Mouse (Mus musculus): ENCODE data around the gene Ptprs. TPM values are rescaled to one million over a fixed set of nuclear protein-coding genes. Genes with fewer than 3 reads are reported as not detected.
A peak's percentile ranks its signal among the peaks of the same experiment; 100 is the strongest.

Gene Ptprs
- polyA plus RNA-seq, 1 experiment, result 688 TPM

GRCm38 (mm10) chr17:56471136-56471535 is 5.1 kb downstream of the Ptprs start:
- TF ChIP-seq POLR2A (IDR thresholded peaks at IDR 0.05; ENCODE audit: extremely low read depth, insufficient read depth, low read length), result no peak
- TF ChIP-seq CTCF (IDR thresholded peaks at IDR 0.05; ENCODE audit: extremely low read depth, insufficient read depth, low read length), result no peak
- H3K4me1 ChIP-seq (ENCODE audit: control insufficient read depth, insufficient read depth, low read length), result peaks cover 14% of the 10 kb centered on the region
- no peak overlapping the region for H3K27ac ChIP-seq (ENCODE audit: insufficient read depth, low read length)
- no peak overlapping the region for H3K4me3 ChIP-seq (ENCODE audit: insufficient read depth, low read length)

- TF ChIP-seq CTCF (IDR thresholded peaks at IDR 0.05; ENCODE audit: extremely low read depth, insufficient read depth, low read length) (no peak), POLR2A (IDR thresholded peaks at IDR 0.05; ENCODE audit: extremely low read depth, insufficient read depth, low read length) (no peak)
- Histone ChIP-seq H3K4me3 (ENCODE audit: insufficient read depth, low read length) (no peak overlapping the region), H3K4me1 (ENCODE audit: control insufficient read depth, insufficient read depth, low read length) (peaks cover 14% of the 10 kb centered on the region), H3K27ac (ENCODE audit: insufficient read depth, low read length) (no peak overlapping the region)
These were observed 5.7 kb downstream of the Ptprs start for GRCm38 (mm10) chr17:56470571-56470970.

DNA sequence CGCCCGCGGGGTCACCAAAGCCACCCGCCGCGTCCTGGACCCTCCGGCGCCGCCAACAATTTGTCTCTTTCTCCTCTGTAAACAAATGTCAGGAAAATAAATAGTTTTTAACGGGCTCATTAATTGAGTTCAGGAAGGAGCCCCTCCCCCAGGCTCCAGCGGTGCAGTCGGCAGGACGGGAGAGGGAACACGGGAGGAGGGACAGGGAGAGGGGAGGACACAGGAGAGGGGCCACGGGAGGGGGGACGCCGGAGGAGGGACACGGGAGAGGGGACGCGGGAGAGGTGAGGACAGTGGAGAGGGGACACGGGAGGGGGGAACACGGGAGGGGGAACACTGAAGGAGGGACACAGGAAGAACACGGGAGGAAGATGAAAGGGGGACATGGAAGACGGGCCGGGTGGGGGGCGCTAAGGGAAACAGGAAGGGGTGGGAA is 6.3 kb downstream of the Ptprs start:
- Histone ChIP-seq H3K4me1 (ENCODE audit: control insufficient read depth, insufficient read depth, low read length) (peaks cover 14% of the 10 kb centered on the region), H3K27ac (ENCODE audit: insufficient read depth, low read length) (no peak overlapping the region), H3K4me3 (ENCODE audit: insufficient read depth, low read length) (no peak overlapping the region)
- no peak for TF ChIP-seq CTCF (IDR thresholded peaks at IDR 0.05; ENCODE audit: extremely low read depth, insufficient read depth, low read length)
- TF ChIP-seq POLR2A (IDR thresholded peaks at IDR 0.05; ENCODE audit: extremely low read depth, insufficient read depth, low read length), result no peak

DNA sequence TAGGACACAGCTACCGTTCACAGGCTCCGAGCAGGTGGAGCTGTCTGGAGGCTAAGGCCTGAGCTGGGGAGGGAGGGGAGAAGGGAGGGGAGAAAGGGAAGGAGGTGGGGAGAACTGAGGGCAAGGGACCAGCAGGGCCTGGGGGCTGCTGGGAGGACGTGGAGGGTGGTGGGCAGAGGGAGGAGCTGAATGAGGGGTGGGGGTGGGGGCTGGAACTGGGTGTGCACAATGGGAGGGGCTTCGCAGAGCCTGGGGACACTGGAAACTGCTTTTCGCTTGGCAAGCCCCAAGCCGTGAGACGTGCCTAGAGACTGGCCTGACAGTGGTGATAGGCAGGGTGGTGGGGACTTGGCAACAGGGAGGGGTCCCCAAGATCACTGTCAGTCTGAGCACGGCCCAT is 7.0 kb downstream of the Ptprs start:
- no peak for TF ChIP-seq CTCF (IDR thresholded peaks at IDR 0.05; ENCODE audit: extremely low read depth, insufficient read depth, low read length)
- no peak for TF ChIP-seq POLR2A (IDR thresholded peaks at IDR 0.05; ENCODE audit: extremely low read depth, insufficient read depth, low read length)
- Histone ChIP-seq H3K4me3 (ENCODE audit: insufficient read depth, low read length) (no peak overlapping the region), H3K27ac (ENCODE audit: insufficient read depth, low read length) (no peak overlapping the region), H3K4me1 (ENCODE audit: control insufficient read depth, insufficient read depth, low read length) (peaks cover 14% of the 10 kb centered on the region)

DNA sequence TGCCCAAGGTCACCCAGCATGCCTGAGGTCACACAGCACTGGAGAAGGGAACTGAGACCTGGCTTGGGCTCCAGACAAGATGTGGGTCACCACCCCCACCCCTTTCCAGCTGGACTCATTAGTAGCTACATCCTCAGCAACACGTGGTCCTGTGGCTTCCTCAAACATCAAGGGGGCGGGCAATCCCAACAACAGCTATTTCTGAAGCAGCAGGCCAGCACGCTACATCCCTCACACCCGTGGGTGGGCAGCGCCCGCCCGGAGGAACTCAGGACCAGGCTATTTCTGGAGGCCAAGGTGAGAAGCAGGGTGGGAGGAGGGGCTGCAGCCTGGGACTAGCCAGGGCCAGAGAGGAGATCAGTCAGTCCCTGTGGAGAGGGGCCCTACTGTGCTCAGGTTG is 7.4 kb downstream of the Ptprs start:
- Histone ChIP-seq H3K4me1 (ENCODE audit: control insufficient read depth, insufficient read depth, low read length) (peaks cover 14% of the 10 kb centered on the region), H3K27ac (ENCODE audit: insufficient read depth, low read length) (no peak overlapping the region), H3K4me3 (ENCODE audit: insufficient read depth, low read length) (no peak overlapping the region)
- TF ChIP-seq CTCF (IDR thresholded peaks at IDR 0.05; ENCODE audit: extremely low read depth, insufficient read depth, low read length) (no peak), POLR2A (IDR thresholded peaks at IDR 0.05; ENCODE audit: extremely low read depth, insufficient read depth, low read length) (no peak)

DNA sequence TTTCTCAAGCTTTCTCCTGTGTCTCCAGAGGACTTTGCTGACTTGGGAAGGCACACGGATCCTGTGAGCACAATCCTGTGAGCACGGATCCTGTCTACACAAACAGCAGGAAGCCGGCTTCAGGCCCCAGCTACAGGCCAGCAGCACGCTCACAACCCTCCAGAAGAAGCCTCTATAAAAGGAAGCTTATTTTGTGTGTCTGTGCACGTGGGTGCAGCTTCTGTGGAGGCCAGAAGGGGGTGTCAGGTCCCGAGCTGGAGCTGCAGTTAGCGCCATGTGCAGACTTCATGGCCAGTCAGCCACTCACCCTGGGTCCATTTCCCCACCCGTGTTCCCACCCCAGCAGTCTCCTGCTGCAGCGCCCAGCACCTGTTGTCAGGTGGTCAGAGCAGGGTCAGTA is 7.9 kb downstream of the Ptprs start:
- Histone ChIP-seq H3K4me1 (ENCODE audit: control insufficient read depth, insufficient read depth, low read length) (peaks cover 14% of the 10 kb centered on the region), H3K27ac (ENCODE audit: insufficient read depth, low read length) (no peak overlapping the region), H3K4me3 (ENCODE audit: insufficient read depth, low read length) (no peak overlapping the region)
- TF ChIP-seq POLR2A (IDR thresholded peaks at IDR 0.05; ENCODE audit: extremely low read depth, insufficient read depth, low read length), result no peak
- no peak for TF ChIP-seq CTCF (IDR thresholded peaks at IDR 0.05; ENCODE audit: extremely low read depth, insufficient read depth, low read length)

- TF ChIP-seq POLR2A (IDR thresholded peaks at IDR 0.05; ENCODE audit: extremely low read depth, insufficient read depth, low read length) (no peak), CTCF (IDR thresholded peaks at IDR 0.05; ENCODE audit: extremely low read depth, insufficient read depth, low read length) (no peak)
- peaks cover 14% of the 10 kb centered on the region for H3K4me1 ChIP-seq (ENCODE audit: control insufficient read depth, insufficient read depth, low read length)
- no peak overlapping the region for H3K4me3 ChIP-seq (ENCODE audit: insufficient read depth, low read length)
- peak overlapping the region; percentile 1; the same call in 1 of the 2 replicates for H3K27ac ChIP-seq (ENCODE audit: insufficient read depth, low read length)
These were observed 8.8 kb downstream of the Ptprs start for GRCm38 (mm10) chr17:56467456-56467884.

GRCm38 (mm10) chr17:56466747-56467146 is 9.5 kb downstream of the Ptprs start:
- TF ChIP-seq POLR2A (IDR thresholded peaks at IDR 0.05; ENCODE audit: extremely low read depth, insufficient read depth, low read length) (no peak), CTCF (IDR thresholded peaks at IDR 0.05; ENCODE audit: extremely low read depth, insufficient read depth, low read length) (no peak)
- H3K27ac ChIP-seq (ENCODE audit: insufficient read depth, low read length), result no peak overlapping the region
- H3K4me3 ChIP-seq (ENCODE audit: insufficient read depth, low read length), result no peak overlapping the region
- peaks cover 14% of the 10 kb centered on the region for H3K4me1 ChIP-seq (ENCODE audit: control insufficient read depth, insufficient read depth, low read length)

GRCm38 (mm10) chr17:56464817-56465216 is 11.5 kb downstream of the Ptprs start:
- no peak overlapping the region for H3K4me3 ChIP-seq (ENCODE audit: insufficient read depth, low read length)
- H3K27ac ChIP-seq (ENCODE audit: insufficient read depth, low read length), result no peak overlapping the region
- H3K4me1 ChIP-seq (ENCODE audit: control insufficient read depth, insufficient read depth, low read length), result peaks cover 9% of the 10 kb centered on the region; the same call in 1 of the 2 replicates
- TF ChIP-seq POLR2A (IDR thresholded peaks at IDR 0.05; ENCODE audit: extremely low read depth, insufficient read depth, low read length), result no peak

- no peak for TF ChIP-seq POLR2A (IDR thresholded peaks at IDR 0.05; ENCODE audit: extremely low read depth, insufficient read depth, low read length)
- TF ChIP-seq CTCF (IDR thresholded peaks at IDR 0.05; ENCODE audit: extremely low read depth, insufficient read depth, low read length), result no peak
- no peak overlapping the region for H3K4me3 ChIP-seq (ENCODE audit: insufficient read depth, low read length)
- no peak overlapping the region for H3K27ac ChIP-seq (ENCODE audit: insufficient read depth, low read length)
- H3K4me1 ChIP-seq (ENCODE audit: control insufficient read depth, insufficient read depth, low read length), result peaks cover 7% of the 10 kb centered on the region; the same call in 1 of the 2 replicates
These were observed 11.9 kb downstream of the Ptprs start for GRCm38 (mm10) chr17:56464345-56464744.

Data from cortical plate, adult 2 months (tissue).